Mouse (Mus musculus): ENCODE data around the gene Sntg2.
A peak's percentile ranks its signal among the peaks of the same experiment; 100 is the strongest.

Gene Sntg2

DNA sequence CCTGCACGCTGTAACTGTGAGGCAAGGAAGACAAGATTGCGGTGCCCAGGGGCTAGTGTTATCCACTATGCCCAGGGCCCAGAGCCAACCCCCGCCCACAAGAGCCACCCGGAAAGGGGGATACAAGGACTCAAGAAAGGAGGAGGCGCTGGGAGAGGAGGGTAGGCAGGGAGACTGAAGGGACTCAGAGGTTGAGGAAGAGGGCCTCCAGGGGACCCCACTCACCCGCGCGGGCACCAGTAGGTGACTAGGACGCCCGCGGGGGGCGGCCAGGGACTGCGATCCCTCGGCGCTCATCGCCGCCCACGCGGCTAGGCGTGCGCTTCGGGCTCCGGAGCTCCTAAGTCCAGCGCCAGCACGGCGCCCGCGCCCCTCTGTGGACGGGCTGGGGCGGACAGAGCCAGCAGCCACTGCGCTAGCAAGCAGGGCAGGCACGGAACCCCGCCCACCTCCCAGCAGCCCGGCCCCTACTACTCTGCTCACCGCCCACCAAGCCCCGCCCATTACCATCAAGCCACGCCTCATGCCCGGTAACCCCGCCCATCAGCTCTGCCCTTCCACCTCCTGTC lies at the start of gene Sntg2:
TSS of gene Sntg2 (minus strand) at position 443 of the 569 bp plus-strand sequence.
- DNase-seq (ENCODE audit: low spot score) = peak; percentile 70

DNA sequence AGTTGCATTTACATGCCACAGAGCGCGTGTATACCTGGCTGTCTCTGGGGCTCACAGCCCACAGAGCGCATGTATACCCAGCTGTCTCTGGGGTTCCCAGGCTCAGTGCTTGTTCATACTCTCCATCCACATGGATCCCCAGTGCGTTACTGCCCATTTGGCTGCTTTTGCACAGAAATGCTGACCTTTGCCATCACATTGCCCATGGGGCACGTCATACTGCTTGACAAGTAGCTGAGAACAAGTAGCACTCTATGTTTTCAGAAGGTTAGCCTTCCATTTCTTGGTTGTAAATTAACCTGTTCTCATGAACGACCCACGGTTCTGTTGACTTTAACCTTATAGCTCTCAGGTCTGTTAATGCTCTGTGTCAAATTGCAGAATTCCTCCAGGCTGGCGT lies 43.4 kb upstream of the Sntg2 start:
- no peak for DNase-seq (ENCODE audit: low spot score)

DNA sequence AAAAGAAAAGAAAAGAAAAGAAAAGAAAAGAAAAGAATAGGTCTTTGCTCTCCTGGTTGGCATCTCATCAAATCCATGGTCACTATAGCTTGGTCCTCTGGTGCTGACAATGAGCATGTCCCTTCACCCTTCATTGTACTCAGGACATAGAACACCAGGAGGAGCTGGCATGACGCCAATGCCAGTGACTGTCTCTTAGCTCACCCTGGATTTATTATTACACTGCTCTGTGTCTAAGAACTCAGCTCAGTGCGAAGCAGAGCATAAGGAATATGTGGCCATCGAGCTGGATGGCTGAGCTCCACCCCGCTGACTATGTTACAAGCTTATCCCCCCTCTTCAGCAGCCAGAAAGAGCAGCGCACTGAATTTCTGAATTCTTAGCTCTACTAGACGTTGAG lies 42.8 kb upstream of the Sntg2 start:
- DNase-seq (ENCODE audit: low spot score) = no peak

DNA sequence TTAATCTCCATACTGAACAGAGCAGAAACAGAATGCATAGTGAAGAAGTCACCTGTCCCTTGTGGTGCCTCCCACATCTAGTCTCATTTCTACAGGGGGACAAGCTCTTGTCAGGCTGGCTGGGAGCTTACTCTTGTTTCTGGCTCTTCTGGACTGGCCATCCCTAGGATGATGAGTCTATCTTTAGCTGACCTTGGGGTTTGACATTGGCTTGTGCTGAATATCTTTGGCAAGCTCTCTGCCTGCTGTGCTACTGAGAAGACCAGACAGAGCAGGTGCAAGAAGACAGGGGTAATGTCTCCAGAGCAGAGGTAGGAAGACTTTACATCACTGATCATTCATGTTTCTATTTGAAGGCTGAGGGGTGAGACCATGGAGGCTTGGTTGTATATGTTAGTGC lies 29.5 kb upstream of the Sntg2 start:
- DNase-seq (ENCODE audit: low spot score) = no peak

DNA sequence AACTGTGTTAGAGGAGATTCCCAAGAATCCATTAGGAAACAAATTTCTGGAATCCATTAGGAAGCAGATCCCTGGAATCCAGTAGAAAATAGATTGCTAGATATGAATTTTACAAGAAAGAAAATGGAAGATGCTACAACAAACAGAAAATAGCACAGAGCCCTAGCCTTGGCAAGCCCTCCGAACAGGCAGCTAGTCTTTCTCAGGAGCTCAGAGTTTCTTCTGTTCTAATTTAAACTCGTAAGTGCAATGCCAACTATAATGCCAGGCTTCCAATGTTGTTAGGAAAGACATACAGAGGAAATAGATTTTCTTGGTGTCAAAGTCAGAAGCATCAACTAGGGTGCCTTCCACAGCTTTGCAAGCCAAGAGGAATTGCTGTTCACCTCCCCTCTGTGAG lies 27.4 kb upstream of the Sntg2 start:
- DNase-seq (ENCODE audit: low spot score) = no peak

DNA sequence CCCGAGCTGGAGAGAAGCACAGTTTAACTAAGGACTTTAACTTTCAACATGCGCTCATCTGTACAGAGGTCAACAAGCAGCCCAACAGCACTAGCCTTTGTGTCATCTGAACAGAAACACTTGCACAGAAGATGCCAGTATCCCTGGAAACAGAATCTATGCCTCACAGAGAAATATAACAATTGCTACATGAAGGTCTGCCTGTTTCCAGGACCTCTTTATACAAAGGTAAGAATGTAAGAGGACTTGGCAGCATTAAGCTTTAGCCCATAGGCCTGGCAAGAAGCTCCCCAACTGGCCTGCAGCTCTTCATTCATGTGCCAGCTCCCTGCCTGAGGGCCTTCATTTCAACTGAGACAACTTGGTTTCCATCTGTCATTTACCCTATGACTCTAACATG lies 26.9 kb upstream of the Sntg2 start:
- no peak for DNase-seq (ENCODE audit: low spot score)

DNA sequence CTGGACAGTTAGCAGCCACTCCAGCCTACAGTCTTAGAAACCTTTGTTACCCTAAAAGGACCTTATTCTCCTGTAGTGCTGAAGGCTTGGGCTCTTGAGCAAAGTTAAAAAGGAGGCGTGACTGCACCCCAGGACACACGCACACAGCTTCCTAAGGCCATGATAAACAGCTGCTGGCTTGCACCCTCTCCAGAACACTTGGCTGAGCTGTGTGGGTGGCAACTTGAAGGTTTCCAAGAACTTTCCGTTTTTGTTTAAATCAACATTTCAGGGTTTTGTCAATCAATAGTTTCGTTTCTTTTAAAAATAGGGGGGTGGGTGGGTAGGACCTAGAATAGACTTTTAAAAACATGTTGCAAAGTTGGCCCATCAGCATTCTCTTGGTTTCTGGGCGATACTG lies 882 bp downstream of the Sntg2 start:
- DNase-seq (ENCODE audit: low spot score) = no peak

DNA sequence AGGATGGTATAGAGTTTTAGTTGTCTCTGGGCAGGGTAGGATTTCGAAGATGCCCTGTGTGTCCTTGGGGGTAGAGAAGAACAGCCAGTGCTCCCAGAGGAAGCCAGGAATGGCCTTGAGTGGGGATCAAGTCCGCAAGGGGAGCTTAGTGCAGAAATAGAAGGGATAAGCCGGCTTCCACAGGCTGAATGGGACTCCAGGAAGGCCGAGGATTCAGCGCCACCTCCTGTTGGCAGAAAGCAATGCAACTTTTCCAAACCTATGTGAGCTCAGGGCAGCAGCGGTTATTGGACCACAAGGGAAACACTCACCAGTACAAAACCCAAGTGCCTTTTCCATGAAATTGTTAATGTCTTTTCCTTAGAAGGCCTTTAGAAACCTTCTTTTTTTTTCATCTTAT lies 3.4 kb downstream of the Sntg2 start:
- DNase-seq (ENCODE audit: low spot score) = peak; percentile 80

DNA sequence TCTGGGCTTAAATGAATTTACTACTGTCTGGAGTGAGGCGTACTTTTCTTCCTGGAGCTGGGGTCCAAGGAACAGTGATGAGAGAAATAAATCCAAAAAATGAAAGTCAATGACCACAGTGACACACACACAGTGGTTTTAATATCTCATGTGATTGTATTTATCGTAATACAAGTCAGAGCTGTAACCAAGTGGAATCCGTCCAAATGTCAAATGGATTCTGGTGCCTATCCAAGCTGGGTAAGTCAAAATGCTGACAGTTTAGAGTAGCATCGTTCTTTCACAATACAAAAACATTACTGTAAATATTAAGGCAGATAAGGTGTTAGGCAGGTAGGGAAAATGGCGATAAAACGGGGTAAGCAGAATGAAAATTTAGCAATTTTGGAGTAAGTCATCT lies 4.0 kb downstream of the Sntg2 start:
- DNase-seq (ENCODE audit: low spot score) = no peak

DNA sequence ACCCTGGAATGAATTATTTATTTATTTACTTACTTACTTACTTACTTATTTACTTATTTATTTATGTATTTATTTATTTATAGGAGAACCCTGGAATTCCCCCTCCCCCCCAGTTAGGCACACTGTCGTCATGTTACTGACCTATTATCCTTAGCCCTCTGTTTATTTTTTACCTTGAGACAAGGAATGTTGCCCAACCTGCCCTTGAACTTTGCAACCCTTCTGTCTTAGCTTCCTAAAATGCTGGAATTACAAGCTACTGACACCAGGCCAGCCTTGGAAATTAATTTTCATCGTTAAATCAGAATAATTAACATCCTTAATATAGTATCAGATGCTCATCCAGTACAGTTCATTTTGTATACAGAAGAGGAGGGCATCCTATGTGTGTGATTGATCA lies 10.9 kb downstream of the Sntg2 start:
- no peak for DNase-seq (ENCODE audit: low spot score)

DNA sequence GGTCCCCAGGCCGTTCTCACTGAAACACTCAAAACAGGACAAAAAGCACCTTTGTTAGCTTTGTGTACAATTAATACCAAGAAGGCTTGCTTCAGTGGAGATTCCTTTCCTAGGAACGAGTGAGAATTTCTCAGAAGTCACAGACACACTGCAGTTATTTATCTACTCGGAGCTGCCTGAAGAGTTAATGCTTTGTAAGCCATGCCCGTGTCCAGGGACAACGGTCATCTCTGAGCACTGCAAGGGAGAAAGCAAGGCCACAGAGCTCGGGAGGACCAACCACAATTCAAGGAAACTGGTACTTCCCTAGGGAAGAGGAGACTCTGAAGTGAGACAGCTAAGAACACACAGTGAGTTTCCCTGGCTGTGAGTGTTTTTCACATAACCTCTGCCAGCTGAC lies 15.5 kb downstream of the Sntg2 start:
- no peak for DNase-seq (ENCODE audit: low spot score)

DNA sequence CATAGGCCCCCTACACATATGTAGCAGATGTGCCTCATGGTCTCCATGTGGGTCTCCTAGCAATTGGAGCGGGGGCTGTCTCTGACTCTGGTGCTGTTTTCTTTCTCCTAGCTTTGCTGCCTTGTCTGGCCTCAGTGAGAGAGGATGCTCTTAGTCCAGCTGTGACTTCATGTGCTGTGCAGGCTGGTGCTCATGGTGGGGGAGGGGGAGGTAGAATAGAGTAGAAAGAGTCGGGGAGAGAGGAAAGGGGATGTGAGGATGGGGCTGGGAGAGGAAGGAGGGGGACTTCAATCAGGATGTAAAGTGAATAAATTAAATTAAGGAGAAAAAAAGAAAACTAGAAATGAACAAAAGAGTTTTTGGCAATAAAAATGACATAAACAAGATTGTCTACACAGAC lies 20.8 kb downstream of the Sntg2 start:
- DNase-seq (ENCODE audit: low spot score) = no peak

DNA sequence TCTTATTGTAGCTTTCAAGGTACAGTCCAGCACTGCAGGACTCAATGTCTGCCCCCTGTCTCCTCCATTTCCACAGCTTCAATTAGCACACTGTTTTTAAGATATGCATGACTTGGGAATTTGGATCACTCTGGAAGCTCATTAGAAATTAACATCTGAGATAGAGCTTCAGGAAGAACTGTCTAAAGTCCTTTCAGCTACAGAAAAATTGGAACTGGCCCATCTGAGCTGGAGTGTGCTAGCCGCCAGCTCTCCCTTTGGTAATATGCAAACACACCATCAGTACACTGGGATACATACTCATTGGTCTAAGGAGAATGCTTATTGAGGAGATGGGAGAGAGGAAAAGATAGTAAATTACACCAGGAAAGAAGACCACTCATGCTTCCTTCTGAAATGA lies 25.1 kb downstream of the Sntg2 start:
- DNase-seq (ENCODE audit: low spot score) = no peak

DNA sequence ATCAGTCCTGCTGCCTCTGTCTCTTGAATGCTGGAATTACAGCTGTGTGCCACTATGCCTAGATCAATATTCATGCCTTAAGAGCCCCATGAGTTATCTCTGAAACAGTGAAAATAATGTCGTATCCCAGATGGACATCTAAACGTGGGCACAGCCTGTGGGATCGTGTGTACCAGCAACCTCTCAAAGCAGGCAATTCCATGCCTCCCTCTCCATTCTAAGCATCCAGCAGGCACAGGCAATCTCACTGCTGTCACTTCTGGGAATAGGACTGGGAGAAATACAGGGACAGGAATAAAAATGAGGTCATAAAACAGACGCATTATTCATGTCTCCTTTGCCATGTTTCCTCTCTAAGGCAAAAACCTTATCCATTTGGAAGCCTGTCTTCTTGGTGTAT lies 25.9 kb downstream of the Sntg2 start:
- DNase-seq (ENCODE audit: low spot score) = no peak

DNA sequence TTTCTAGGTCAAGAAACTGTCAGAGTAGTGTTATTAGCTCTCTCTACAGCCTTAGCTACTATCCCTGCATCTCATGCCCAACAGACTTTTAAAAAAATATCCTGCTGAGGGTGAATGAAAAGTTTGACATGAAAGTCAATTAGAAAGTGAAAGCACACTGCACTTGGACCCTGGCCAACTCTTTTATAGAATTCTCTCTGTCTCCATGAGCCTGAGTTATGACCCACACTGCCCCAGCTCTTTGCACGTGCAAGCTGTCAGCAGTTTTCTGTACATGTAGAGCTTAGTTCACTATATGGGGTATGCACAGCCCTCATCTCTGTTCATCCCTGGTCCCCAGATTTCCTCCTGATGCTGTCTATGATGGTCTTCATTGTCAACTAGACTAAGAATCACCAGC lies 28.4 kb downstream of the Sntg2 start:
- DNase-seq (ENCODE audit: low spot score) = no peak

DNA sequence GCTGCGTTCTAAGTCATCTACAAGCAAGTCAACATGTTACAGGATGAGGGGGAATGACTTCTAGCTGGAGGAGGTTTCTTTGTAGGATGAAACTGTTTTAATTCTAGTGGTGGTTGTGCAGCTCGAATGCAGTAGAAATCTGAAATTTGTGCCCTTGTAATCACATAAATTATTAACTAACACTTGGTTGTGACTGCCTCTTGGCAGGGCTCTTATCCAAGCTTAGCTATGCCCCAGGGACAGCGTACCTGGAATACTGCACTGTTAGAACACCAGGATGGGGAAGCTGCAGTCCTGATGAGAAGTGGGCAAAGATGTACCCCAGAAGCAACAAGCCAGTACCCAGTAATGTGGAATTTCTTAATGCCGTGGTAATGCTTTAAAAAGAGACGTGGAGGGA lies 36.9 kb downstream of the Sntg2 start:
- no peak for DNase-seq (ENCODE audit: low spot score)

DNA sequence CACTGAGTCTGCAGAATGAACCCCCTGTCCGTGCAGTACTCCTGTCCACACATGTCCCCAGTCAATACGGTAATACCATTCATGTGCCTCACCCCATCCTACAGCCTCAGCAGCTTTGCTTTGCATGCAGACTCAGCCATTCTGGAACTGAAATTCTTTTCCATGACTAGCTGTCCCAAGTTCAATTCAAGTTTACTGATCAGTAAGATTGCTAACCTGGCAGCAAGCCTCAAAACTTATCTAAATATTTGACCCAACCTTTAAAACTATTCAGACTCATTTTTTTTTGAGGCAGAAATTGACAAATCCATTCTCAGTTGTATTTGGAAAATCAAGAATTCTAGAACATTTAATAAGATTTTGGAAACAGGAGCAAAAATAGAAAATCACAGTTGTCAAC lies 38.7 kb downstream of the Sntg2 start:
- no peak for DNase-seq (ENCODE audit: low spot score)

DNA sequence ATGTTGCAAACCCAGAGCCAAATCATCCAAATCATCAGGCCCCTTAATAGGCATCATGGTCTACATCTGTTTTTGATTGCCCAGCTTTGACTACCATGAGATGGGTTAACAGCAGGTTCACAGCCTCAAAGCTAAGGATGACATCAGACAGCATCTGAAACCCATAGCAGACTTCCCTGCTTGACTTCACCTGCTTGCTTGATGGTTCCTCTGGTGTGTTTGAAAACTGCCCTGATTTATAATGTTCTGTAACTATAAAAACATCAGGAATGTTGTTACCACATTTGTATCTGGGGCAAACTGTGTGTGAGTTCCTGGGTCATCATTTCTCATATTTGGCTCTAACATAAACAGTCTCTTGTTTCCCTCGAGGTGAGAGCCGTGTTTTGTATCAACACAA lies 55.2 kb downstream of the Sntg2 start:
- DNase-seq (ENCODE audit: low spot score) = no peak

DNA sequence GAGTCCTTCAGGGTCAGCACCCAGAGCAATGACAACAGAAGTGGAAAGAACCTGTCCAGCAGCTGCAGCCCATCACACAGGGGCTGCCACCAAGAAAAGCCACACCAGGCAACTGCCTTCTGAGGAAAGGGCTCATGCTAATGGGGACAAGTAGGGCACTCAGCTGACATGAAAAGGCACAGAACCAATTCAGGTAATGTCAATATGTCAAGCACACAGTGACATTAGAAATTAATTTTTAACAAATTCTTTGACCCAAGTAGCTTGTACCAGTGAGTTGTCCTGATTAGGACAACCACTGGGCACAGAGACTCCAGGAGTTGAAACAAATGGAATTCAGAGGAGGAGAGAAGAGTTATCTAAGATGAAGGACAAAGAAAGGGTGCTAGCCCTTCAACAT lies 60.2 kb downstream of the Sntg2 start:
- DNase-seq (ENCODE audit: low spot score) = no peak

DNA sequence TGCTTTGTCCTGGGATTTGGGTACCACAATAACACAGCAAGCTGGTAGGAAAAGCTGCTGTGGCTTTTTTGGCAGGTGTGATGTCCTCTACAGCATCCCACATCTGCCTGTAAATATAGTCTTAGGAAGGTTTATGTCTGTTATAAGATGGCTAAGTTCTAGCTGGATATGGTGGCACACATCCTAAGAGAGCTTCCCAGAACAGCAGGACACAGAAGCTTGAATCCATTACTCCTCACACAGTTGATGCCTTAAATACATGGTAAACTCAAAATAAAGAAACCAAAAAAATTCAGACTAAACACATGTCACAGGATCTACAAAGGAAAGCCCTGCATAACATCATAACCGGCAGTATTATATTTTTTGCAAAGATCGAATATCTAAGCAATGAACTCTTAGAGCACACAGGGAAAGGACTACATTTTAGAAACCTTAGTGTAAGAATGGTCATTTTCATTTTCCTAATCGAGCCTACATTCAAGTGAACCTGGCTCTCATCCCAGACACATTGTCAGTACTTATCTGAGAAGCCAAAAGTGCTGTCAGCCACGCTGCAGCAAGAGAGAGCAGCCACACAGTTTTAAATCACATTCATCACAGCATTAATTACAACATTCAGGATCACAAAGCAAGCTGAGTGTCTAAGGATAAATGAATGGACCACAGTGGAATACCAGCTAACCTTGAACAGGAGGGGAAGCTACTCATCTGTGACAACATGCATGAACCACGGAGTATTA lies 64.8 kb downstream of the Sntg2 start:
- no peak for DNase-seq (ENCODE audit: low spot score)

DNA sequence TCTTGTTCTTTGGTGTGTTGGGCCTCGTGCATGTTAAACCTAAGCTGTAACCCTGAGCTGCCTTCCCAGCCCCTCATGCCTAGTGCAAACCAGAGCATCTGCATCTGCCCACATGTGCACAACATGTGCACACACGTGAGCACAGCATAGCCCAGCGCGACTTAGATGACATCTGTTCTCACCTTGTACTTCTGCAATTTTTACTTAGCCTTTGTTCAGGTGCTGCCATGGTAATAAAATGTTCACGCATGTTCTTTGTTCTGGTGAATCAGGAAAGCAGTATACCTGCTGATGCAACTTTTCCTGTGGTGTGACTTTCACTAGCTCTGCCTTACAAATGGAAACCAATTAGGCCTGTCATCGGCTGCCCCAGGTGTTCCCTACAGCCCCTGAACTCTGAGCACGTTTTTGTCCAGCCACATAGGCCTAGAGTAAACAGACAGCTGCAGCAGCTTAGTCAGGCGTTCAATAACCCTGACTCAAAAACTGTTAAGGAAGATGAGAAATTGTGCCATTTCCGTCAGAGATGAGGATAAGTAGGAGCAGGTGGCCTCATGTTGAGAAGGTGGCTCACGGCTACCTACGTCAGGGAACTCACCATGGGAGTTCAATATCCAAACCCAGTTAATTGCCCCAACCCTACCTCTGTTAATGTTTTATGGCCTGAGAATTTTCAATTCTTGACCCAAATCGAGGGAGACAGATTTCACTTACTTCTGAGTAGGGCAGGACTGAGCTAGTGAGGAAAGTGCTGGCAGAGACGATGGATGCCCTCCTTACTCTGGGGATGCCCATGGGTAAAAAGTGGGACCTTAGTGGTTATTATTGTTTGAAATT lies 80.2 kb downstream of the Sntg2 start:
- no peak for DNase-seq (ENCODE audit: low spot score)

DNA sequence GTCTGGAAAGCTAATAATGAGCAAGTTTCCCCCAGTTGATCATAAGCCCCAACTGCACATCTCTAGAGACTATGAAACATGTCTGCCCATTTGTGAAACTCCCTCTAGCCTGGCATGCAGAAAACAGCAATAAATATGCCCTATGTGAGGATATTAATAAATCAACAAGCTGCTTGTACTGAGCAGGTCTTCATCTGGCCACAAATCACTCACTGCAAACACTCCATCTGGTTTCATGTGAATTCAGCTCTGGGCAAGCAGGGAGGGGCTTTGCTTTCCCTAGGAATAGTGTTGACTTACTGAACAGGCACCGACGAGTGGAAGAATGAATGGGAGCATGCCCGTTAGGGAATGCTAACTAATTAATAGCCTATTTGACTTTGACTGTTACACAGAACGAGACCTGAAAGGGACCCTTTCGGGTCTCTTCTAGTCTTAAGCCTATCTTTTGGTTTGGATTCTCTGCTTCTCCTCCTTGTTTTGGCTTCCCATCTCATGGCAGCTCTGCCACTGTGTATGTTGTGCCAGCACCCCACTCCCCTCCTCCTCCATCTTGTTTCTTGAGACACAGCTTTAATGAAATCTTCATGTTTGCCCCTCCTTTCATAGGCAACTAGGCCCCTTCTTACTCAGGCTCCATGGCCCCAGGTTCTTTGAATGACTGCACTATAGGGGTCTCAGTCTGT lies 86.1 kb downstream of the Sntg2 start:
- no peak for DNase-seq (ENCODE audit: low spot score)

DNA sequence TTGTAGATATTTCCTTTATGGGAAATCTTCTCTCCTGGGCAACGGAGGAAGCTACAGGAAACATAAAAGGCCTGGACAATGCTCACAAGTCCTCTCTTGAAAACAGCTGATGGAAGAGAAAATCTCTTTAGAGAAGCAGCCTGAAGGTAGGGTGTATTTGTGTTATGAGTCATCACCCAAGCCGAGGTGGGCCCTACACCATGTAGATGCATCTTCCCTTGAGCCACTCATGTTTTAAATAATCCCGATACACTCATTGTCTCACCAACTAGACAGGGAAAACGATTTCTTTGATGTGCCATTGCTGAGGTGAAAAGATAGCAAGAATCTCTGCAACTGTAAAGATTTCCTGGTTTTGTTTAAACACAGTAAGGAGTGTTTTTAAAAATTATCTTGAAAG lies 89.4 kb downstream of the Sntg2 start:
- DNase-seq (ENCODE audit: low spot score) = no peak
